Mouse (Mus musculus): ENCODE data around the gene Car11. TPM values are rescaled to one million over a fixed set of nuclear protein-coding genes. Genes with fewer than 3 reads are reported as not detected.

Gene Car11
- polyA plus RNA-seq, 1 experiment from 2014 or later, result 1.2 TPM

- 89% methylated on average over 5 of the region's 5 CpGs for WGBS
These were observed 47.8 kb downstream of the Car11 start for GRCm38 (mm10) chr7:45747450-45747849.

GRCm38 (mm10) chr7:45748110-45748509 lies 48.5 kb downstream of the Car11 start:
- H3K4me1 ChIP-seq (replicated peaks; ENCODE audit: control insufficient read depth, insufficient read depth, low read length), result no peaks in the 10 kb centered on the region; the same call in 1 of the 2 replicates
- no peaks in the 10 kb centered on the region for H3K27me3 ChIP-seq (replicated peaks; ENCODE audit: control insufficient read depth, insufficient read depth, low read length)
- no peaks in the 10 kb centered on the region for H3K36me3 ChIP-seq (ENCODE audit: control insufficient read depth, insufficient read depth, low read length)
- H3K9ac ChIP-seq (ENCODE audit: low read depth, low read length), result no peak overlapping the region
- H3K4me2 ChIP-seq, result no peak overlapping the region
- H3K27ac ChIP-seq (ENCODE audit: low read depth, low read length), result no peak overlapping the region
- no peak for ATAC-seq (replicated peaks; ENCODE audit: low FRiP score)
- no peak for DNase-seq (ENCODE audit: low spot score)
- 51% methylated on average over 7 of the region's 7 CpGs for WGBS
- no peak overlapping the region for H3K4me3 ChIP-seq (ENCODE audit: low read depth, low read length)
- H3K9me3 ChIP-seq (ENCODE audit: control insufficient read depth, low read length), result peaks cover 3% of the 10 kb centered on the region

More at GRCm38 (mm10) chr7:45747450-45747849, 47.8 kb downstream of the Car11 start:
- no peak overlapping the region for H3K4me2 ChIP-seq
- no peaks in the 10 kb centered on the region; the same call in 1 of the 2 replicates for H3K4me1 ChIP-seq (replicated peaks; ENCODE audit: control insufficient read depth, insufficient read depth, low read length)
- no peaks in the 10 kb centered on the region for H3K27me3 ChIP-seq (replicated peaks; ENCODE audit: control insufficient read depth, insufficient read depth, low read length)
- H3K9ac ChIP-seq (ENCODE audit: low read depth, low read length), result no peak overlapping the region
- H3K27ac ChIP-seq (ENCODE audit: low read depth, low read length), result no peak overlapping the region
- peaks cover 3% of the 10 kb centered on the region for H3K9me3 ChIP-seq (ENCODE audit: control insufficient read depth, low read length)
- H3K36me3 ChIP-seq (ENCODE audit: control insufficient read depth, insufficient read depth, low read length), result no peaks in the 10 kb centered on the region
- DNase-seq (ENCODE audit: low spot score) (no peak), ATAC-seq (replicated peaks; ENCODE audit: low FRiP score) (no peak)
- H3K4me3 ChIP-seq (ENCODE audit: low read depth, low read length), result no peak overlapping the region

- whole genome bisulfite sequencing, result 38% methylated on average over 10 of the region's 10 CpGs
- Histone ChIP-seq H3K27ac (ENCODE audit: low read depth, low read length) (no peak overlapping the region), H3K9ac (ENCODE audit: low read depth, low read length) (no peak overlapping the region), H3K4me3 (ENCODE audit: low read depth, low read length) (no peak overlapping the region), H3K9me3 (ENCODE audit: control insufficient read depth, low read length) (peaks cover 3% of the 10 kb centered on the region), H3K27me3 (replicated peaks; ENCODE audit: control insufficient read depth, insufficient read depth, low read length) (no peaks in the 10 kb centered on the region), H3K4me2 (no peak overlapping the region), H3K36me3 (ENCODE audit: control insufficient read depth, insufficient read depth, low read length) (no peaks in the 10 kb centered on the region), H3K4me1 (replicated peaks; ENCODE audit: control insufficient read depth, insufficient read depth, low read length) (no peaks in the 10 kb centered on the region; the same call in 1 of the 2 replicates)
- no peak for ATAC-seq (replicated peaks; ENCODE audit: low FRiP score)
- DNase-seq (ENCODE audit: low spot score), result no peak
These were observed 49.8 kb downstream of the Car11 start for GRCm38 (mm10) chr7:45749401-45749800.

DNA sequence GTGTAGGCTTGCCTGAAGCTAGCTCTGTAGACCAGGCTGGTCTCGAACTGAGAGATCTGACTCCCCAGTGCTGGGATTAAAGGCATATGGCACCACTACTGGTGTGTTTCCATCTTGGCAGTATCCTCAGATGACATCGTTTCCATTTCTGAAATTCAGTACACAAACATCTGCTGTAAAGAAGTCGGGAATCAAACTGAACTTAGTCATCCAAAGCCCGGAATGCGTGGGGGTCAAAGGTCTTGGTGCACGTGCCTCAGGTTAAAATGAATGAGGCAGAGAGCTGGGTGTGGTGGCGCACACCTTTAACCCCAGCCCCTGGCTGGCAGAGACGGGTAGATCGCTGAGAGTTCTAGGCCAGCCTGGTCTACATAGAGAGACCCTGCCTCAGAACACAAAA lies 50.5 kb downstream of the Car11 start:
- Histone ChIP-seq H3K27me3 (replicated peaks; ENCODE audit: control insufficient read depth, insufficient read depth, low read length) (no peaks in the 10 kb centered on the region), H3K36me3 (ENCODE audit: control insufficient read depth, insufficient read depth, low read length) (no peaks in the 10 kb centered on the region), H3K4me1 (replicated peaks; ENCODE audit: control insufficient read depth, insufficient read depth, low read length) (no peaks in the 10 kb centered on the region; the same call in 1 of the 2 replicates), H3K4me2 (no peak overlapping the region), H3K4me3 (ENCODE audit: low read depth, low read length) (no peak overlapping the region), H3K9me3 (ENCODE audit: control insufficient read depth, low read length) (peaks cover 3% of the 10 kb centered on the region), H3K9ac (ENCODE audit: low read depth, low read length) (no peak overlapping the region), H3K27ac (ENCODE audit: low read depth, low read length) (no peak overlapping the region)
- 75% methylated on average over 9 of the region's 9 CpGs for WGBS
- DNase-seq (ENCODE audit: low spot score) (no peak), ATAC-seq (replicated peaks; ENCODE audit: low FRiP score) (no peak)

Other genes starting within 250 kb of the Car11 start
- 6,297 and 6,318 TPM in 2 replicates for gene Ftl1, start 240.0 kb upstream of the Car11 start, polyA plus RNA-seq (2014; fragmentation: Nextera tagmentation; extraction: Ambion mirVana)
- 190 and 212 TPM in 2 replicates for gene Bax, start 232.9 kb upstream of the Car11 start, polyA plus RNA-seq (2014; fragmentation: Nextera tagmentation; extraction: Ambion mirVana)
- 2.3 and 3.2 TPM in 2 replicates for gene Tulp2, start 218.0 kb upstream of the Car11 start, polyA plus RNA-seq (2014; fragmentation: Nextera tagmentation; extraction: Ambion mirVana)
- not detected in 2 replicates for gene Gm45808, start 213.0 kb upstream of the Car11 start, polyA plus RNA-seq (2014; fragmentation: Nextera tagmentation; extraction: Ambion mirVana)
- 4.9 and 5.8 TPM in 2 replicates for gene Dhdh, start 211.0 kb upstream of the Car11 start, polyA plus RNA-seq (2014; fragmentation: Nextera tagmentation; extraction: Ambion mirVana)
- 149 and 153 TPM in 2 replicates for gene Nucb1, start 189.4 kb upstream of the Car11 start, polyA plus RNA-seq (2014; fragmentation: Nextera tagmentation; extraction: Ambion mirVana)
- 61.6 and 62.0 TPM in 2 replicates for gene Ppp1r15a, start 173.6 kb upstream of the Car11 start, polyA plus RNA-seq (2014; fragmentation: Nextera tagmentation; extraction: Ambion mirVana)
- 0.64 and 0.89 TPM in 2 replicates for gene Plekha4, start 173.5 kb upstream of the Car11 start, polyA plus RNA-seq (2014; fragmentation: Nextera tagmentation; extraction: Ambion mirVana)
- 2.8 and 5.4 TPM in 2 replicates for gene Hsd17b14, start 144.9 kb upstream of the Car11 start, polyA plus RNA-seq (2014; fragmentation: Nextera tagmentation; extraction: Ambion mirVana)
- gene Bcat2, start 129.7 kb upstream of the Car11 start, polyA plus RNA-seq (2014; fragmentation: Nextera tagmentation; extraction: Ambion mirVana), result 84.7 and 90.1 TPM in 2 replicates
- 0.23 TPM in 1 of 2 replicates, not detected in the other for gene Fgf21, start 84.4 kb upstream of the Car11 start, polyA plus RNA-seq (2014; fragmentation: Nextera tagmentation; extraction: Ambion mirVana)
- not detected in 2 replicates for gene Fut1, start 82.6 kb upstream of the Car11 start, polyA plus RNA-seq (2014; fragmentation: Nextera tagmentation; extraction: Ambion mirVana)
- 0.21 and 0.22 TPM in 2 replicates for gene Izumo1, start 78.0 kb upstream of the Car11 start, polyA plus RNA-seq (2014; fragmentation: Nextera tagmentation; extraction: Ambion mirVana)
- gene Rasip1, start 72.4 kb upstream of the Car11 start, polyA plus RNA-seq (2014; fragmentation: Nextera tagmentation; extraction: Ambion mirVana), result 8.0 and 9.3 TPM in 2 replicates
- 0.69 and 0.73 TPM in 2 replicates for gene Mamstr, start 59.9 kb upstream of the Car11 start, polyA plus RNA-seq (2014; fragmentation: Nextera tagmentation; extraction: Ambion mirVana)
- 0.08 TPM in 1 of 2 replicates, not detected in the other for gene Fut2, start 33.4 kb upstream of the Car11 start, polyA plus RNA-seq (2014; fragmentation: Nextera tagmentation; extraction: Ambion mirVana)
- gene Ntn5, start 15.8 kb upstream of the Car11 start, polyA plus RNA-seq (2014; fragmentation: Nextera tagmentation; extraction: Ambion mirVana), result 0.23 TPM in 1 of 2 replicates, not detected in the other
- gene Sec1, start 5.4 kb upstream of the Car11 start, polyA plus RNA-seq (2014; fragmentation: Nextera tagmentation; extraction: Ambion mirVana), result 0.30 and 0.33 TPM in 2 replicates
- gene Dbp, start 5.2 kb downstream of the Car11 start, polyA plus RNA-seq (2014; fragmentation: Nextera tagmentation; extraction: Ambion mirVana), result 1.8 and 1.9 TPM in 2 replicates
- gene Rpl18, start 15.6 kb downstream of the Car11 start, polyA plus RNA-seq (2014; fragmentation: Nextera tagmentation; extraction: Ambion mirVana), result 1,405 and 1,469 TPM in 2 replicates
- 24.2 and 25.6 TPM in 2 replicates for gene Sphk2, start 18.2 kb downstream of the Car11 start, polyA plus RNA-seq (2014; fragmentation: Nextera tagmentation; extraction: Ambion mirVana)
- 0.77 and 1.1 TPM in 2 replicates for gene Fam83e, start 21.4 kb downstream of the Car11 start, polyA plus RNA-seq (2014; fragmentation: Nextera tagmentation; extraction: Ambion mirVana)
- not detected in 2 replicates for gene Spaca4, start 26.0 kb downstream of the Car11 start, polyA plus RNA-seq (2014; fragmentation: Nextera tagmentation; extraction: Ambion mirVana)
- 0.30 and 0.45 TPM in 2 replicates for gene Lmtk3, start 83.9 kb downstream of the Car11 start, polyA plus RNA-seq (2014; fragmentation: Nextera tagmentation; extraction: Ambion mirVana)
- 0.65 and 0.70 TPM in 2 replicates for gene Sult2b1, start 84.8 kb downstream of the Car11 start, polyA plus RNA-seq (2014; fragmentation: Nextera tagmentation; extraction: Ambion mirVana)
- 67.2 and 69.1 TPM in 2 replicates for gene Cyth2, start 114.7 kb downstream of the Car11 start, polyA plus RNA-seq (2014; fragmentation: Nextera tagmentation; extraction: Ambion mirVana)
- gene Kcnj14, start 124.9 kb downstream of the Car11 start, polyA plus RNA-seq (2014; fragmentation: Nextera tagmentation; extraction: Ambion mirVana), result 0.40 and 0.74 TPM in 2 replicates
- gene Grwd1, start 131.1 kb downstream of the Car11 start, polyA plus RNA-seq (2014; fragmentation: Nextera tagmentation; extraction: Ambion mirVana), result 101 and 106 TPM in 2 replicates
- 54.8 and 60.7 TPM in 2 replicates for gene Kdelr1, start 172.9 kb downstream of the Car11 start, polyA plus RNA-seq (2014; fragmentation: Nextera tagmentation; extraction: Ambion mirVana)
- 0.13 and 0.23 TPM in 2 replicates for gene Grin2d, start 178.5 kb downstream of the Car11 start, polyA plus RNA-seq (2014; fragmentation: Nextera tagmentation; extraction: Ambion mirVana)
- gene Syngr4, start 196.9 kb downstream of the Car11 start, polyA plus RNA-seq (2014; fragmentation: Nextera tagmentation; extraction: Ambion mirVana), result 1.0 and 1.3 TPM in 2 replicates
- 4.0 and 5.8 TPM in 2 replicates for gene Tmem143, start 197.1 kb downstream of the Car11 start, polyA plus RNA-seq (2014; fragmentation: Nextera tagmentation; extraction: Ambion mirVana)
- gene Emp3, start 221.6 kb downstream of the Car11 start, polyA plus RNA-seq (2014; fragmentation: Nextera tagmentation; extraction: Ambion mirVana), result 91.8 and 99.6 TPM in 2 replicates
- 2.4 and 4.3 TPM in 2 replicates for gene Ccdc114, start 224.2 kb downstream of the Car11 start, polyA plus RNA-seq (2014; fragmentation: Nextera tagmentation; extraction: Ambion mirVana)

Measured in liver, embryonic 11.5 days (tissue).